Mouse (Mus musculus): Measurements from ENCODE around the gene Cd209a.
"Not testable (repeated sequence)": the region's sequence is repeated elsewhere in the genome, so short reads cannot be mapped to it uniquely, and the experiment has no call there.

Cd209a gene
- long read RNA-seq, experiment 1, partial matches to known transcripts, result 0 of 4 reads
- long read RNA-seq, experiment 1, other reads (novel, unspliced or antisense), result 0 of 4 reads
- long read RNA-seq, experiment 2, partial matches to known transcripts, result 0 of 4 reads
- long read RNA-seq, experiment 2, other reads (novel, unspliced or antisense), result 0 of 4 reads

DNA sequence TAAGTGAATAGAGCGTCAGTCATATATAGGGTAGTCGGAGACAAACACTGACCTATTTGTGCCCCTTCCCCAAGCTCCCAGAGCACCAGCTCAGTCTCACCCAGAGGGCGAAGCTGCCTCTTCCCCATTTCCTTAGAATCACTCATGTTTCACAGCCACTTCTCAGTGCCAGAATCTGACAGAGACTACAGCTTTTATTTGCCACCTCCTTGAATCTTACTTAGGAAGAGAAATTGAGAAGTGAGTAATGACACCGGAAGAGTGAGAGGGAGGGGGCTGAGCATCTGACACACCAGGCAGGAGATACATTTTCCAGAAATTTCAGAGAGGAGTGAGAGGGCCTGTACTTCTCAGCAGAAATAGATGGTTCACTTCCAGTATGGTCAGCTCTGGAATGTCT, at the start of gene Cd209a:
Gene Cd209a (minus strand): TSS at position 224 of the 400 bp plus-strand sequence.
- intact Hi-C loops (cut with DNase I), result no loop called here

GRCm38 (mm10) chr8:3768641-3769040, 19.9 kb upstream of the Cd209a start:
- intact Hi-C loops (cut with DNase I), result not testable (repeated sequence)

DNA sequence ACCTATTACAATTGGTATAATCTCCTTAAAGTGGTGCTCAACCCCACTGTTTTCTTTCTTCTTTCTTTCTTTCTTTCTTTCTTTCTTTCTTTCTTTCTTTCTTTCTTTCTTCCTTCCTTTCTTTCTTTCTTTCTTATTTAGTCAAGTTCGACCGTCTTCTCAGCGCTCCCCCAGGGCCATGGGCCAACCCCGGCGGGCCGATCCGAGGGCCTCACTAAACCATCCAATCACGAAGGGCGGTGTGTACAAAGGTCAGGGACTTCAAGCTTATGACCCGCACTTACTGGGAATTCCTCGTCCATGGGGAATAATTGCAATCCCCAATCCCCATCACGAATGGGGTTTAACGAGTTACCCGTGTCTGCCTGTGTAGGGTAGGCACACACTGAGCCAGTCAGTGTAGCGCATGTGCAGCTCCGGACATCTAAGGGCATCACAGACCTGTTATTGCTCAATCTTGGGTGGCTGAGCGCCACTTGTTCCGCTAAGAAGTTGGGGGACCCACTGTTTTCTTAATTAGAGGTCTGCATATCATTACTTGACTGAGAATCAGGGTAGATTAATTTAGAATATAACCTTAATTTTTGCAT, 5.6 kb upstream of the Cd209a start:
- intact Hi-C loops (cut with DNase I), result no loop called here

DNA sequence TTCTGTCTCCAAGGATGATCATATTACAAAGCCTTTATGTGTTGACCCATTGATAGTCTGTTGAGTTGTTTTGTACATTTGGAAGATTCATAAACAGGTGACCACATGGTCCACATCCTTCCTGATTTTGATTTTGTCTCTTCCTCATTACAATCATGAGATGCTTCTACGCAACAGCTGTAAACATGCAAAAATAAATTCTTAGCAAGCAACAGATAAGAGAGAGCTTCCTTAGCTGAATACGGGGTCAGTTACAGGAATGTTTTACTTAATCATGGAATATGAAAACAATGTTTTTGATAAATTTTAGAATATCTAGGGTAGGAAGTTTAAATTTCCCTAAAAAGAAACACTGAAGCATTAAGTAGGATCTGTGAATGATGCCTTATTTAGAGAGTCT, 11.8 kb downstream of the Cd209a start:
- intact Hi-C loops (cut with DNase I), result no loop called here

- intact Hi-C loops (cut with DNase I), result no loop called here
These were observed 13.2 kb downstream of the Cd209a start for GRCm38 (mm10) chr8:3735599-3735998.

DNA sequence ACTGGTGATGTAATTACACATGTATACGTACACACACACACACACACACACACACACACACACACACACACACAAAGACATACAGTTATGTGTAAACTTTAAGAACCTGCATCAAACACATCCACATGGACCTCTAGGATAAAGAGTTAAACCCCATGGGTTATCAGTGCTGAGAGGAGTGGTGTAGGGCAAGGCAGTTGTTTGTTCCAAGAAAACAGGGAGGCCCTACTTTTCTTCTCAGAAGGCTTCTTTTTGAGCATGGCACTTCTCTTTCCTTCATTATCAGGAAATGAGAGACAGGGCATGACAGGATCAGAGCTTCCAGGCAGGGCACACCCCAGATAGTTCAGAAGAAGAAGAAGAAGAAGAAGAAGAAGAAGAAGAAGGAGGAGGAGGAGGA, 14.7 kb downstream of the Cd209a start:
- intact Hi-C loops (cut with DNase I), result no loop called here

DNA sequence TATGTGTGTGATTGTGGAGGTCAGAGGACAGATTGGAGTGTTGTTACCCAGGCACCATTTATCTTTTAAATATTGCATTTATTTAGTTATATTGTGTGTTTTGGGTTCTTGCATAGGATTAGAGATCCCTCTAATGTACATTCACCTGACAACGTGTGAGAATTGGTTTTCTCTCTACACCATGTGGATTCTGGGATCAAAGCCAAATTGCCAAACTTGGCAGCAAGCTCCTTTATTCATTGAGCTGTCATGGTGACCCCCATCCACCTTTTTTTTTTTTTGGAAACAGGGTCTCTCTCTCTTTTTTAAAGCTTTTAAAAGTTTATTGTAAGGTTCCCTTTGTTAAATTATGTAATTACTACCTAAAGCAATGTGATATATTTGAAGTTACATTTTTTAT, 27.7 kb downstream of the Cd209a start:
- intact Hi-C loops (cut with DNase I), result no loop called here

DNA sequence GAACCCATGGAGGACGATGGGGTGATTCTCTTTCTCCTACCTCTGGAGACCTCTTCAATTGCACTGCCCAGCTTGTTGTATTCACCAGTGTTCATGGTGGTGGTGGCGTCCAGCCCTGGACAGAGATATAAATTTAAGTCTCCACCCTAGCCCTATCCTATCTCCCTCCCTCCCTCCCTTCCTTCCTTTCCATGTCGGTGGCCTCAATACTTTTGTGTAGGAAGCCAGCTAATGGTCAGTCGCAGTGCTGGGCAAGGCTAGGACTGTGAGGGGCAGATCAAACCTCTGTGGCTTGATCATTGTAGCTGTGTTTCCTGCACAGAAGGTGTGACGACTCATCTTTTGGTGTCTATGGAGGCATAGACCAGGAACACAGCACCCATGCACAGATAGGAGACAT, 28.2 kb downstream of the Cd209a start, which contains the start of gene Clec4g:
Gene Clec4g (minus strand): TSS at position 101 of the 400 bp plus-strand sequence.
- intact Hi-C loops (cut with DNase I), result no loop called here

DNA sequence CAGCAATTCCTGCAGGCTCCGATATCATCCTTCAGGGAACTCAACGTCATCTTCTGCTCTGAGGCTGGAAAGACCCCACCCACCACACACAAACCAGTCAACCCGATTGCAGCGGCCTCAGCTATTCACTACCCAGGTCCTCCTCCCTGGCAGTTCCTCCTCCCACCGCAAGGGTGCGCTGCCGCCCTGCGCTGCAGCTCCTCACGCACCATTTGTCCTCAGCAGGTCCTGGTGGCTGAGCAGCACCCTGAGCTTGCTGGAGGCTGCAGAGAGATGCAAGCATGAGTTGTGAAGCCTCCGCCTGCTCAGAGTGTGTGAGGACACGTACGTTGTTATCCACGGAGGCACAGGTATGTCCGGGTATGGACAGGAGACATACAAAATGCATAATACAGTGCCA, 30.2 kb downstream of the Cd209a start:
- intact Hi-C loops (cut with DNase I), result loop anchor here (5.0 kb wide), 1 partner anchor 239 kb away; no protein-coding TSS in a partner anchor

DNA sequence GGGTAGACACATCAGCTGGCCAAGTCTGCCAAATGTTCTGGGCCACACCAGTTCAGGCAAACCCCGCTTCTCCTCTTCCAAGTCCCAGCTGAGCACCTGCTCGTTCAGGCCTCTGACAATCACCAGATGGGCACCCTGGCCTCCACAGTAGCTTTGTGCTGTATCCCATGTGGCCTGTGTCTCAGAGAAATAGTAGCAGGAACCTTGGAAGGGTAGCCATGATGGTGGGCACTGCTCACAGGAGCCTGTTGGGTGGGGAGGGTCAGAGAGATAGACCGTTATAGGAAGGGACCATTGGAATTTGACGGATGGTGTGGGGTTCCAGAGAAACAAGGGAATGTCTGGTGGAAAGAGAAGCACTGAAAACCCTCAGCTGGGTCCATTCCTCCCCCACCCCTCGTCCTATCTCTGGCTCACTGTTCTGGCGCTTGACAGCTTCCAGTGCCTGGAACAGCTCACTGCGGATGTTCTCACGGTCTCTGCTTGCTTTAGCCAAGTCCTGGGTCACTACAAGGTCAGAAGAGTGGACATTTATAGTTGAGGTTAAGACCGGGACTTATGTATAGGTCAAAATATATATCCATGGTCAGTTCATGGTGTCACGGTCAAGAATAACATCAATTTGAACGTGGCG, 31.3 kb downstream of the Cd209a start:
- intact Hi-C loops (cut with DNase I), result loop anchor here (5.0 kb wide), 1 partner anchor 240 kb away; no protein-coding TSS in a partner anchor

DNA sequence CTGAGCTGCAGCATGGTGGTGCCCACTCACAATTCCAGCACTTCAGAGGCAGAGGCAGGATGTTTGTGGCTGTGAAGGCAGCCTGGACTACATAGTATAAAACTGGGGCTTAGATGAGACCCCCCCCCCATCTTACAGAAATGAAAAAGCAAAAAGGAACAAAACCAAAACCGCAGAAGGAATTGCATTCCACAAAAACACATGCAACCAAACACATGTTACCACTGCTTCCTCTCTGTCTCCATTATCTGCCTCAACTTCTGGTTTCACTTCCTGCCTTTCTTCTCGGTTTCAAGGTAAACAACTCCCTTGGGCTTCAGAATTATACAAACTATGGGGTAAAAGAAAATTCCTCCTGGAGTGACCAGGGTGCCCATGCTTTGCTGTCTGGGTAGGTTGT, 37.1 kb downstream of the Cd209a start:
- intact Hi-C loops (cut with DNase I), result no loop called here

DNA sequence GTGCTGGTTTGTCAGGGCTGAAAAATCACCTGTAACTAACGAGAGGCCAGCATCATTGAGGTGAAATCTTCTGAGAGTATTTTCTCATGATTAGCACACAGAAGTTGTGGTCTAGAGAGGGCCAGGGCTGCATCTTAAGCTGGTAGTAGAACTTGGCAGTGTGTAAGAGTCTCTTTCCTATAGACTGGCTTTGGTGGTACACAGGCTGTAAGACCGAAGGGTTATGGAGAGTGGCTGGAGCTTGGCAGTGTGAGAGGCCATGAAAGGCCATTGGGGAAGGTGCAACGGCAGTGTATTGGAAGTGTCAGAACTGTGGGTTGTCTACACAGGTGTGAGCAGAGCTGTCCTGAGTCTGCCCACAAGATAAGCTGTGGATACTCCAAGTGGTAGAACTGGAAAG, 38.5 kb downstream of the Cd209a start:
- intact Hi-C loops (cut with DNase I), result no loop called here

DNA sequence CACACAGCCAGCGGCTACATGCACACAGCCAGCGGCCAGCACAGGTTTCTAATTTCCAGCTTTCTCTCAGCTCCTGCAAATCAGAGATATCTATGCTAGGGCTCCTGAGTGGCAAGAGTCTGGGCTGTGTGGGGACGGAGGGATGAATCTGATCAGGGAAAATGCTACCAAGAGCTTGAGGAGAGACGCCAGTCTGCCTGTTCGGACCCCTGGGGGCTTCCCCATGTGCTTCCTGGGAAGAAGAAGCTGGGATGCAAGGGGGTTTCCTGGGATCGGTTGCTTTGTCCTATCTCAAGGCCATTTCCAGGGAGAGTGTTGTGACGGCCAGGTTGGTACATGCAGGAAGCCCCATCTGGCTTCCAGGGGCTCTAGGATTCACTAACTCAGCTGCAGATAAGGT, 41.2 kb downstream of the Cd209a start:
- intact Hi-C loops (cut with DNase I), result no loop called here

DNA sequence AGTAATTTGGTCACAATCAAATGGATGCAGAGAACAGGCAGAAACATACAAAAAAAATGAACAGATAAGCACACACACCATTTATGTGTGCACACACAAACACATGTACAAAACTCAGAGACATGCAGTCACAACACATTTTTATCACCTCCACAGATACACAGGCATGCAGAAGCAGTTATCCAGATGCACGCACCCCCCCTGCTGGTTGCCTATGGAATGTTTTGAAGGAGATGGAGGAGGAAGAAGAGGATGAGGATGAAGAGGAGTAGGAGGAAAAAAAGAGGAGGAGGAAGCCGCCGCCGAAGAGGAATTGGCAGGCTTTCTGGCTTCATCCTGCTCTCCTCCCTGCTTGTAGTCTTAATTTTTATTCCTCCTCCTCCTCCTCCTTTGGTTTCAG, 43.1 kb downstream of the Cd209a start:
- intact Hi-C loops (cut with DNase I), result no loop called here

- intact Hi-C loops (cut with DNase I), result no loop called here
These were observed 47.3 kb downstream of the Cd209a start for GRCm38 (mm10) chr8:3701491-3701890.

GRCm38 (mm10) chr8:3694121-3694520, 54.7 kb downstream of the Cd209a start, which contains the start of gene Fcer2a:
Fcer2a (minus strand) TSS chr8:3694175.
- intact Hi-C loops (cut with DNase I), result no loop called here

Small RNA genes lying within 50 kb of the gene (microRNA-seq; reads per million reads assigned to microRNA genes)
- 0 reads per million in 2 experiments for gene Gm24934

All from adrenal gland (tissue).